Mouse (Mus musculus) midbrain, postnatal 0 days (tissue): ENCODE measurements at regions not wholly inside any gene's neighbourhood (a gene's known extent, or its start where the extent isn't known, plus 50 kb on each side); places are given as distances from the start of the nearest gene placed in this dataset.

Experiments used
- ATAC-seq: fragments of 200-750 bp; cut with Nextera tagmentation; 2 replicates; pipeline ENCODE4 v1.8.0; 2017; ENCODE audit warnings: moderate number of reproducible peaks, mild to moderate bottlenecking, moderate TSS enrichment, moderate library complexity; ENCODE audit not compliant: low FRiP score
- DNase-seq: peaks from one replicate; pipeline ENCODE4 v3.0.0-alpha.2; 2015; ENCODE audit warnings: low spot score
- H3K27ac ChIP-seq: fragments of 300-500 bp; sonication (generic); 2 replicates; pipeline ENCODE4 v1.5.1; 2014; ENCODE audit warnings: low read depth, mild to moderate bottlenecking, low read length, mixed read lengths
- H3K27me3 ChIP-seq: fragments of 300-500 bp; sonication (generic); 2 replicates; pipeline ENCODE4 v1.6.1; 2014; ENCODE audit warnings: low read length, control low read depth, mixed read lengths; ENCODE audit not compliant: insufficient read depth
- H3K36me3 ChIP-seq: fragments of 300-500 bp; sonication (generic); 2 replicates; pipeline ENCODE4 v1.6.1; 2014; ENCODE audit warnings: low read length, control low read depth, mixed read lengths; ENCODE audit not compliant: insufficient read depth
- H3K4me1 ChIP-seq: fragments of 300-500 bp; sonication (generic); 2 replicates; pipeline ENCODE4 v1.6.1; 2014; ENCODE audit warnings: mild to moderate bottlenecking, control low read depth, antibody characterized with exemption, low read length, mixed read lengths; ENCODE audit not compliant: insufficient read depth
- H3K4me2 ChIP-seq: fragments of 300-500 bp; sonication (generic); 2 replicates; pipeline ENCODE4 v1.6.1; 2014; ENCODE audit warnings: low read depth, mild to moderate bottlenecking, low read length, mixed read lengths; ENCODE audit not compliant: poor library complexity, severe bottlenecking
- H3K4me3 ChIP-seq: fragments of 300-500 bp; sonication (generic); 2 replicates; pipeline ENCODE4 v1.5.1; 2014; ENCODE audit warnings: low read depth, mild to moderate bottlenecking, low read length, moderate library complexity
- H3K9ac ChIP-seq: fragments of 300-500 bp; sonication (generic); replicated peaks from 2 replicates; pipeline ENCODE4 v1.6.1; 2014; ENCODE audit warnings: mild to moderate bottlenecking, low read length, moderate library complexity, mixed read lengths; ENCODE audit not compliant: poor library complexity, severe bottlenecking
- H3K9me3 ChIP-seq: fragments of 300-500 bp; sonication (generic); 2 replicates; pipeline ENCODE4 v1.6.1; 2016; ENCODE audit warnings: low read length, control low read depth
- CTCF ChIP-seq: IDR thresholded peaks from 2 replicates; pipeline ENCODE4 v1.5.1; 2016; ENCODE audit warnings: antibody characterized with exemption, mild to moderate bottlenecking
- WGBS: fragments of 180-500 bp; shearing (Covaris S2); extraction: QIAGEN DNeasy Blood & Tissue Kit; methylation state at CpG from one replicate; pipeline ENCODE4 v1.1.7; 2014; 5-methylcytosine and 5-hydroxymethylcytosine counted together

DNA sequence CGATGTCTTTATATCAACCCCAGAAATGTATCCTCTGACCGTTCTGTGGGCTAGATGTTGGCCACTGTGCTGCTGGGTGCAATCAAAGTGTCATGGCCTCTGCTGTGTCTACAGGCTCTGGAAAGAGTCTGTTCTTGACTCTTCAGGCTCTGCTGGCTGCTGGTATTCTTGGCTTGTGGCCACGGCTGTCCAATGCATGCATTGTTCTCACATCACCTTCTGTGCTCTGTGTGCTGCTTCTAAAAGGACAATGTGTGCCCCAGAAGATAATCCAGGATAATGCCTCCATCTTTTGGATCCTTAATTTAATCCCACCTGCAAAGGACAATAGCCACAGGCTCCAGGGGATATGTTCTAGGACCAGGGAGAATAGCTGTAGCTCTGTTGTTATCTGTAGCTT is 77.5 kb upstream of the Dapl1 start:
- Histone ChIP-seq H3K36me3 (no peaks in the 10 kb centered on the region), H3K27ac (no peak overlapping the region), H3K4me3 (no peak overlapping the region), H3K27me3 (no peaks in the 10 kb centered on the region), H3K9me3 (no peaks in the 10 kb centered on the region), H3K4me1 (no peaks in the 10 kb centered on the region), H3K4me2 (no peak overlapping the region), H3K9ac (no peak overlapping the region)
- ATAC-seq: no peak
- peak; percentile 44 for DNase-seq
- WGBS: 78% methylated on average over 3 of the region's 3 CpGs
- no peak for TF ChIP-seq CTCF

DNA sequence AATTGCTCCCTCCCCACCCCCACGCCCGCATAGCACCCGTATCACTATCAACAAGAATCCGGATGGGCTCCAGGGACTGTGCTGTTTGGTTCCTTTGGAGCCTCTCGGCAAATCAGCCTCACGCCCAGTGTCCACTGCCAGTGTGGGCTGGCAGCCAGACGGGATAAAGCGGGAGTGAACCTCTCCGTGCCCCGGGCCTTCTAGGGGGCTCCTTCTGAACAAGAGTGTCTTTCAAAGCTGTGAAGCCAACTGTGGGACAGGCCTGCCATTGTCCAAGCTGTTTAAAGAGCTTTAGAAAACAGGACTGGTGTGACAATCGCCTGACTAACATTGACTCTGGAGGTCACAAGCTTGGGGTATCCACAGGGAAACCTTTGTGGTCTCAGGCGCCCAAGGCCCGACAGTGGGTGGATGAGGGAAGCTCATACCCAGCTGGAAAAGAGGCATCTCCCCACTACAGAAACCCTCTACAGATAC is 76.9 kb upstream of the Dapl1 start:
- no peak for TF ChIP-seq CTCF
- Histone ChIP-seq H3K27ac (0 out of 2 replicates have a peak overlapping the region, but pooled peaks have one; percentile 34), H3K27me3 (no peaks in the 10 kb centered on the region), H3K4me1 (no peaks in the 10 kb centered on the region), H3K9me3 (no peaks in the 10 kb centered on the region), H3K4me2 (no peak overlapping the region), H3K36me3 (no peaks in the 10 kb centered on the region), H3K4me3 (no peak overlapping the region), H3K9ac (no peak overlapping the region)
- DNase-seq: peak; percentile 85
- WGBS: 56% methylated on average over 13 of the region's 13 CpGs
- ATAC-seq: peak; percentile 86

DNA sequence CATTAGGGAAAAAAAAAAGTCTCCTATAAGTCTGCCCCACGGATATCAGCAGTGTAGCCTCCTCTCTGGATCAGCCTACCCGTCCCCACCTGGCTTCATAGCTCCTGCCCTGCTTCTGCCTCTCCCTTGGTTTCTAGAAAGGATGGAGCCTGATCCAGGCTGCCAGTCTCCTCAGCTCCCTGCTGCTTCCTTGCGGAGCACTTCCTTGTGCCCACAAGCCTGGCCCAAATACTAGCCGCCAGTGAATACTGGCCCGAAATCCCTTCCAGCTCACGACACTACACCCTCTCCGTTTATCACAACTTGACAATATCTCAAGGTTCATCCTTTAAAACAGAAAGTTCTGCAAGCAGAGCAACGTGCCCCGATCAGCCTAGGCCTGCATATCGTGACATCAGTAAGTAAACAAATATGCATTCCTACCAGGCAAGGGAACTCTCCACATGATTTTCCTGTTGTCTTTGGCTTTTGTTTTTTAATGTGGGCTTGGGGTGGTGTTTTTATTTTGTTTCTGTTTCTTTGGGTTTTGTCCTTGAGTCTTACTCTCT is 76.3 kb upstream of the Dapl1 start:
- no peak for DNase-seq
- no peak overlapping the region for H3K4me2 ChIP-seq
- ATAC-seq: no peak
- H3K9me3 ChIP-seq: no peaks in the 10 kb centered on the region
- no peaks in the 10 kb centered on the region for H3K4me1 ChIP-seq
- H3K27me3 ChIP-seq: no peaks in the 10 kb centered on the region
- WGBS: 77% methylated on average over 10 of the region's 10 CpGs
- H3K9ac ChIP-seq: no peak overlapping the region
- peak overlapping the region; percentile 34; the same call in 1 of the 2 replicates for H3K27ac ChIP-seq
- TF ChIP-seq CTCF: no peak
- H3K36me3 ChIP-seq: no peaks in the 10 kb centered on the region
- H3K4me3 ChIP-seq: no peak overlapping the region

DNA sequence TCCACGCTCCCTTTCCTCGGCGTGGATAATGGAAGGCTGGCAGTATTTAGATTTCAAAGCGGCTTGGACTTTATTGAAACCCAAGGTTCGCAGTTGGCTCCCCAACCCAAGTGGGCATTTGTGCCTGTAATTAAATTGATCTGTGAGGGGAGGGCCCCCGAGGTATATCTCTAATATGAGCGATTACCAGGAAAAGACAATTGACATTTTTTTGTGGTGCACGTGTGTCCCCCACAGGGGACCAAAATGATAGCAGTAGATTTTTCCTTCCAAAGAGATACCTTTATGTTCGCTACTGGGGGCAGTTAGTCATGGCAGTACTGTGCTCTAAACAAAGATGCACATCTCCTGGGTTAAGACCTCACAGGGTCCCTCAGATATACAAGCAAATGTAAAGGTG is 69.8 kb upstream of the Dapl1 start:
- H3K4me1 ChIP-seq: no peaks in the 10 kb centered on the region
- H3K27me3 ChIP-seq: no peaks in the 10 kb centered on the region
- 33% methylated on average over 9 of the region's 9 CpGs for WGBS
- H3K36me3 ChIP-seq: no peaks in the 10 kb centered on the region
- peak; percentile 37 for TF ChIP-seq CTCF
- peak overlapping the region; percentile 15; the same call in 1 of the 2 replicates for H3K4me2 ChIP-seq
- H3K9ac ChIP-seq: no peak overlapping the region
- H3K4me3 ChIP-seq: peak overlapping the region; percentile 13; the same call in 1 of the 2 replicates
- no peak overlapping the region for H3K27ac ChIP-seq
- no peaks in the 10 kb centered on the region for H3K9me3 ChIP-seq
- ATAC-seq: 0 out of 2 replicates have a peak, but pooled peaks have one; percentile 11
- peak; percentile 26 for DNase-seq

DNA sequence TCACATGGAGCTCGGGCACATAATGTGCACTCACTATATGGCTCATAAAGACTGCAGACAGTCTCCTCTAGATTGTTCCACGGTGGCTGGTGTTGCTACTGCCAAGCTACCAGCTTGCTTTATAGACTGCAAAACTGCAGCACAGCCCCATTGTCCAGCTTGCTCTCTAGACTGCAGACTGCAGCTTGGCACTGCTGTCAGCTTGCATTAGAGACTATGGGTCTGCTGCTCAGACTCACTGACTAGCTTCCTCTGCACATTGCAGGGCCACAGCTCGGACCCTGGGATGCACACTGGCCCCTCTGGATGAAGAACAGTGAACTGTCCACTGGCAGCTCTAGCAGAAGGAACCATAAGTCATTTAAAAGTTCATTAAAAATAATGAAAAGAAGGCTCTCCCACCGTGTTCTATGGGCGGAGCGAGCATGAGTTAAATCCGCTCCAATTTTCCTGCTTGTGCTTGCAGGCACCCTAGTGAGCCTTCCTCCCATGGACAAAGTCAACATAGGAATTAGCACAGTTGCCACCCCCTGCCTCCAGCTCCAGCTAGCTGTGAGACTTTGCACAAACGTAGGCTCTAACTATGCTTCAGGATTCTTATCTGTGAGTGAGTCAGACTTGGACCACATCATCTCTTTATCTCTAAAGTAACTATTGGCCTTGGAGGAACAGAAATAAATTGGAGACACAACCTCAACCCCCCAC is 67.8 kb upstream of the Dapl1 start:
- Histone ChIP-seq H3K27ac (0 out of 2 replicates have a peak overlapping the region, but pooled peaks have one; percentile 18), H3K36me3 (no peaks in the 10 kb centered on the region), H3K9me3 (no peaks in the 10 kb centered on the region), H3K9ac (no peak overlapping the region), H3K4me2 (no peak overlapping the region), H3K4me1 (no peaks in the 10 kb centered on the region), H3K4me3 (no peak overlapping the region), H3K27me3 (no peaks in the 10 kb centered on the region)
- no peak for ATAC-seq
- TF ChIP-seq CTCF: no peak
- 52% methylated on average over 8 of the region's 8 CpGs for WGBS
- DNase-seq: peak; percentile 27

DNA sequence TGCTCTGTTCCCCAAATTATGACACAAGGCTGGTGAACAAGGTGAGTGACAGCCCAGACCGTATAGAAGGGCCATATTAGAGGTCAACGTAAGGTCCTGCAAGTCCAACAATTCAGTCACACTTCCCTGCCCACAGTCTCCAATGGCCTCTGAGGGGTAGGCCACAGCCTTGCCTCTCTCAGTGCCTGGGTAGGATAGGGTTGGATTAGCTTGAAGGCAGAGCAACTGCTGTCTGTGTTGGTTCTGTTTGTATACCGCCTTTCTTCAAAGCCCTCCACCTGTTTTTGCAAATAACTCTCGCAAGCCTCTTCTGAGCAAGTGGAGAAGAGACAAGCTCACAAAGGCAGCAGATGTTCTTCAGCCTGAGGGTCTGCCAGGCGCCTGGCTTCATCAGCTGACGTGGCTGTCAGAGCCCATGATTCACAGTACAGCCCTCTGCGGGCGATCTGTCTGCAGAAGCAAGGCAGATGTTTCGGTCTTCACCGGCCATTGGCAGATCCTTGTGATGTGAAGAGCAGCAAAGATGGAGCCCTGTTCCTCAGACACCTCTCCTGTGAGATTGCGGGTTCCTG is 67.0 kb upstream of the Dapl1 start:
- H3K27ac ChIP-seq: no peak overlapping the region
- DNase-seq (peak; percentile 66), ATAC-seq (0 out of 2 replicates have a peak, but pooled peaks have one; percentile 25)
- no peak overlapping the region for H3K9ac ChIP-seq
- no peaks in the 10 kb centered on the region for H3K27me3 ChIP-seq
- no peak overlapping the region for H3K4me3 ChIP-seq
- no peaks in the 10 kb centered on the region for H3K9me3 ChIP-seq
- TF ChIP-seq CTCF: no peak
- no peak overlapping the region for H3K4me2 ChIP-seq
- WGBS: 71% methylated on average over 11 of the region's 11 CpGs
- no peaks in the 10 kb centered on the region for H3K4me1 ChIP-seq
- H3K36me3 ChIP-seq: no peaks in the 10 kb centered on the region
